Mouse (Mus musculus) ES-Bruce4 (cell line): ENCODE results near the gene Ppp2r5b.

Source experiments
- CTCF ChIP-seq: IDR thresholded peaks from one replicate; pipeline ENCODE4 v1.8.1; 2011; ENCODE audit warnings: low read depth, low read length
- EP300 ChIP-seq: IDR thresholded peaks from 2 replicates; pipeline ENCODE4 v1.6.1; 2011; ENCODE audit warnings: low read depth, low read length; ENCODE audit not compliant: insufficient read depth
- POLR2A ChIP-seq: IDR thresholded peaks from one replicate; pipeline ENCODE4 v1.8.1; 2011; ENCODE audit warnings: low read length; ENCODE audit not compliant: insufficient read depth

GRCm38 (mm10) chr19:6260946-6261345 lies 25.3 kb upstream of the Ppp2r5b start:
- TF ChIP-seq EP300 (no peak), CTCF (peak; percentile 46), POLR2A (no peak)
